Mouse (Mus musculus): ENCODE results near the gene Nat8f4.
"Not testable (repeated sequence)": the region's sequence is repeated elsewhere in the genome, so short reads cannot be mapped to it uniquely, and the experiment has no call there.

GRCm38 (mm10) chr6:85864900-85865639 lies 39.6 kb downstream of the Nat8f4 start:
- TF ChIP-seq CTCF, POLR2A (IDR thresholded peaks at IDR 0.05; ENCODE audit: insufficient read depth, low read depth, low read length): not testable (repeated sequence)
